Mouse (Mus musculus) liver, adult 2 months (tissue): ENCODE results near the gene Mdh1b. TPM values are rescaled to one million over a fixed set of nuclear protein-coding genes. Genes with fewer than 3 reads are reported as not detected.

ENCODE experiments used
- DNase-seq: peaks from one replicate; pipeline ENCODE4 v3.0.0-alpha.2; 2011; ENCODE audit warnings: low read depth, low spot score; ENCODE audit errors: extremely low read depth
- H3K27ac ChIP-seq: fragments of 200-500 bp; replicated peaks from 2 replicates; pipeline ENCODE4 v1.5.1; 2012; ENCODE audit warnings: low read depth, mild to moderate bottlenecking, control low read depth, inconsistent platforms, low read length; ENCODE audit not compliant: insufficient read depth
- H3K27me3 ChIP-seq: fragments of 200-500 bp; 2 replicates; pipeline ENCODE4 v1.6.1; 2012; ENCODE audit warnings: mild to moderate bottlenecking, moderate library complexity, low read length, inconsistent platforms; ENCODE audit not compliant: control insufficient read depth, insufficient read depth
- H3K36me3 ChIP-seq: fragments of 200-500 bp; 2 replicates; pipeline ENCODE4 v1.6.1; 2012; ENCODE audit warnings: low read length, inconsistent platforms; ENCODE audit not compliant: control insufficient read depth, insufficient read depth
- H3K4me1 ChIP-seq: fragments of 200-500 bp; 2 replicates; pipeline ENCODE4 v1.6.1; 2011; ENCODE audit warnings: low read length; ENCODE audit not compliant: control insufficient read depth, insufficient read depth
- H3K4me3 ChIP-seq: fragments of 200-500 bp; 2 replicates; pipeline ENCODE4 v1.5.1; 2011; ENCODE audit warnings: low read depth, mild to moderate bottlenecking, control low read depth, low read length, moderate library complexity; ENCODE audit not compliant: insufficient read depth
- H3K79me2 ChIP-seq: fragments of 200-500 bp; 2 replicates; pipeline ENCODE4 v1.6.1; 2012; ENCODE audit warnings: inconsistent platforms, mild to moderate bottlenecking, low read length, moderate library complexity; ENCODE audit not compliant: control insufficient read depth, insufficient read depth
- H3K9ac ChIP-seq: fragments of 200-500 bp; 2 replicates; pipeline ENCODE4 v1.6.1; 2012; ENCODE audit warnings: low read depth, mild to moderate bottlenecking, control low read depth, inconsistent platforms, low read length
- CTCF ChIP-seq: fragments of 200-500 bp; IDR thresholded peaks from 2 replicates; pipeline ENCODE4 v1.5.1; 2011; ENCODE audit warnings: low read depth, low read length, control low read depth
- POLR2A ChIP-seq: fragments of 200-500 bp; IDR thresholded peaks from 2 replicates; pipeline ENCODE4 v1.6.1; 2011; ENCODE audit warnings: low read length, control low read depth; ENCODE audit not compliant: insufficient read depth; ENCODE audit errors: extremely low read depth
- WGBS: fragments of 180-500 bp; shearing (Covaris S2); methylation state at CpG from one replicate; pipeline ENCODE4 v1.1.7; 2018; 5-methylcytosine and 5-hydroxymethylcytosine counted together
- polyA plus RNA-seq: library from polyadenylated mRNA; depleted of rRNA; stranded (reverse); fragments of >200 nt; gene quantifications from 2 replicates; pipeline ENCODE4 v1.2.3, GENCODE M21; 2012; rRNA removed
- total RNA-seq: library from RNA; depleted of rRNA; stranded (reverse); fragments of >200 nt; gene quantifications from 2 replicates; pipeline ENCODE4 v1.2.3, GENCODE M21; 2014; rRNA removed

Gene Mdh1b
- total and polyA plus RNA-seq, 2 experiments = 0.09 TPM; not detected in 1

- TF ChIP-seq POLR2A = no peak
- no peak for TF ChIP-seq CTCF
- 40% methylated on average over 13 of the region's 13 CpGs for WGBS
These were observed 61.9 kb downstream of the Mdh1b start for GRCm38 (mm10) chr1:63667949-63668851.

GRCm38 (mm10) chr1:63667201-63667948 lies 62.7 kb downstream of the Mdh1b start:
- Histone ChIP-seq H3K9ac (no peak overlapping the region), H3K27me3 (no peaks in the 10 kb centered on the region), H3K36me3 (no peaks in the 10 kb centered on the region), H3K4me1 (no peaks in the 10 kb centered on the region), H3K27ac (no peak overlapping the region), H3K4me3 (no peak overlapping the region), H3K79me2 (no peaks in the 10 kb centered on the region)
- TF ChIP-seq POLR2A (no peak), CTCF (no peak)
- DNase-seq = no peak
- 62% methylated on average over 9 of the region's 9 CpGs for WGBS

More at GRCm38 (mm10) chr1:63667949-63668851, 61.9 kb downstream of the Mdh1b start:
- Histone ChIP-seq H3K27ac (no peak overlapping the region), H3K36me3 (no peaks in the 10 kb centered on the region), H3K9ac (no peak overlapping the region), H3K4me3 (no peak overlapping the region), H3K79me2 (no peaks in the 10 kb centered on the region), H3K27me3 (no peaks in the 10 kb centered on the region), H3K4me1 (no peaks in the 10 kb centered on the region)
- DNase-seq = no peak

GRCm38 (mm10) chr1:63666089-63666488 lies 64.0 kb downstream of the Mdh1b start:
- H3K4me3 ChIP-seq = no peak overlapping the region
- no peaks in the 10 kb centered on the region for H3K4me1 ChIP-seq
- H3K27me3 ChIP-seq = no peaks in the 10 kb centered on the region
- H3K9ac ChIP-seq = no peak overlapping the region
- no peak overlapping the region for H3K27ac ChIP-seq
- whole genome bisulfite sequencing = 44% methylated on average over 2 of the region's 2 CpGs
- H3K36me3 ChIP-seq = no peaks in the 10 kb centered on the region
- no peaks in the 10 kb centered on the region for H3K79me2 ChIP-seq
- no peak for TF ChIP-seq CTCF
- TF ChIP-seq POLR2A = no peak
- DNase-seq = no peak

- H3K79me2 ChIP-seq = no peaks in the 10 kb centered on the region
- H3K27me3 ChIP-seq = no peaks in the 10 kb centered on the region
- no peak overlapping the region for H3K27ac ChIP-seq
- no peak overlapping the region for H3K9ac ChIP-seq
- H3K4me1 ChIP-seq = no peaks in the 10 kb centered on the region
- H3K36me3 ChIP-seq = no peaks in the 10 kb centered on the region
- DNase-seq = peak; percentile 54
- WGBS = 2% methylated on average over 7 of the region's 7 CpGs
- peak; percentile 15; the same call in 1 of the 2 replicates for TF ChIP-seq CTCF
- no peak for TF ChIP-seq POLR2A
- no peak overlapping the region for H3K4me3 ChIP-seq
These were observed 70.5 kb downstream of the Mdh1b start for GRCm38 (mm10) chr1:63659591-63659990.

GRCm38 (mm10) chr1:63658016-63658415 lies 72.1 kb downstream of the Mdh1b start:
- Histone ChIP-seq H3K9ac (no peak overlapping the region), H3K4me3 (no peak overlapping the region), H3K79me2 (no peaks in the 10 kb centered on the region), H3K36me3 (no peaks in the 10 kb centered on the region), H3K27ac (no peak overlapping the region), H3K4me1 (no peaks in the 10 kb centered on the region), H3K27me3 (no peaks in the 10 kb centered on the region)
- DNase-seq = peak; percentile 28
- WGBS = 8% methylated on average over 6 of the region's 6 CpGs
- TF ChIP-seq CTCF (peak; percentile 45), POLR2A (no peak)

Other genes with a start within 250 kb of the Mdh1b start
- not detected in 2 replicates for gene Gm39653, start 114.3 kb downstream of the Mdh1b start, total RNA-seq
- gene Gm39653, start 114.3 kb downstream of the Mdh1b start, polyA plus RNA-seq = not detected in 2 replicates
- gene Dytn, start 43.4 kb downstream of the Mdh1b start, total RNA-seq = not detected in 2 replicates
- gene Dytn, start 43.4 kb downstream of the Mdh1b start, polyA plus RNA-seq = not detected in 2 replicates
- 19.2 and 19.3 TPM in 2 replicates for gene Fastkd2, start 296 bp upstream of the Mdh1b start, total RNA-seq
- 2.3 and 3.1 TPM in 2 replicates for gene Fastkd2, start 296 bp upstream of the Mdh1b start, polyA plus RNA-seq
- not detected in 2 replicates for gene 4933402D24Rik, start 38.9 kb upstream of the Mdh1b start, total RNA-seq
- not detected in 2 replicates for gene 4933402D24Rik, start 38.9 kb upstream of the Mdh1b start, polyA plus RNA-seq